Comparison of ENCODE assay signal across 10 mouse cellular contexts in genomic region chr16:55852943-55853727, GRCm38 (mm10). TPM values are rescaled to one million over a fixed set of nuclear protein-coding genes. Genes with fewer than 3 reads are reported as not detected.
DNase-seq lines count a peak whose midpoint lies in the region; ATAC-seq and TF ChIP-seq lines count a peak whose summit lies in the region.
"Had no signal": no experiment of that assay in that cellular context is flagged by ENCODE, and none has a peak within 500 bp of the region (broad histone marks: within the 10 kb centered on the region; RNA-seq: fewer than 3 reads in every experiment).

No protein-coding gene starts in this region.

- no peaks in the 10 kb centered on the region for H3K4me1 ChIP-seq in kidney, postnatal 0 days (replicated peaks; ENCODE audit: insufficient read depth, low read length)
- no peaks in the 10 kb centered on the region for H3K4me1 ChIP-seq in liver, embryonic 13.5 days (replicated peaks)
- H3K4me1 ChIP-seq in neural tube, embryonic 12.5 days, result no peaks in the 10 kb centered on the region
- no peaks in the 10 kb centered on the region for H3K4me1 ChIP-seq in thymus, adult 2 months (replicated peaks; ENCODE audit: control insufficient read depth, insufficient read depth, low read length)
- H3K4me1 ChIP-seq: embryonic facial prominence, embryonic 15.5 days; stomach, embryonic 15.5 days had no signal

- peak; percentile 26 for TF ChIP-seq CTCF in C2C12 (IDR thresholded peaks at IDR 0.05; ENCODE audit: control insufficient read depth, insufficient read depth, insufficient read length)
- TF ChIP-seq CTCF in kidney, postnatal 0 days (IDR thresholded peaks at IDR 0.05; ENCODE audit: low read depth), result peak; percentile 95
- TF ChIP-seq CTCF in thymus, adult 2 months (IDR thresholded peaks at IDR 0.05; ENCODE audit: borderline replicate concordance, control insufficient read depth, extremely low read depth, insufficient read depth, low read length, poor library complexity), result no peak

- H3K9me3 ChIP-seq in kidney, postnatal 0 days (replicated peaks; ENCODE audit: low read length), result no peaks in the 10 kb centered on the region; the same call in 1 of the 2 replicates
- H3K9me3 ChIP-seq in liver, embryonic 13.5 days (replicated peaks), result no peaks in the 10 kb centered on the region
- no peaks in the 10 kb centered on the region for H3K9me3 ChIP-seq in neural tube, embryonic 12.5 days
- H3K9me3 ChIP-seq: embryonic facial prominence, embryonic 15.5 days; stomach, embryonic 15.5 days had no signal

- TF ChIP-seq POLR2A in thymus, adult 2 months (IDR thresholded peaks at IDR 0.05; ENCODE audit: control insufficient read depth, extremely low read depth, insufficient read depth, low read length, poor library complexity), result no peak

- peaks cover 9% of the 10 kb centered on the region for H3K36me3 ChIP-seq in C2C12 (ENCODE audit: control insufficient read depth, insufficient read depth)
- H3K36me3 ChIP-seq in kidney, postnatal 0 days (ENCODE audit: insufficient read depth, low read length), result no peaks in the 10 kb centered on the region
- H3K36me3 ChIP-seq in liver, embryonic 13.5 days, result peaks cover 9% of the 10 kb centered on the region; the same call in 1 of the 2 replicates
- H3K36me3 ChIP-seq in neural tube, embryonic 12.5 days, result no peaks in the 10 kb centered on the region
- H3K36me3 ChIP-seq in thymus, adult 2 months (ENCODE audit: control insufficient read depth, insufficient read depth, low read length), result no peaks in the 10 kb centered on the region; the same call in 1 of the 2 replicates
- H3K36me3 ChIP-seq: embryonic facial prominence, embryonic 15.5 days; stomach, embryonic 15.5 days had no signal

- H3K79me3 ChIP-seq in C2C12 (ENCODE audit: low read depth), result no peaks in the 10 kb centered on the region

- peak; percentile 35 for DNase-seq in adrenal gland, adult 8-10 months
- DNase-seq in embryo, embryonic 11 days, result peak; percentile 88
- DNase-seq in heart, adult 9 months (ENCODE audit: low spot score in 2 of 2), result peak; percentile 25 to 58
- peak; percentile 95 for DNase-seq in kidney, postnatal 0 days (ENCODE audit: low spot score)
- DNase-seq in liver, embryonic 13.5 days, result peak; percentile 24
- DNase-seq in thymus, adult 2 months, result peak; percentile 78

- no peaks in the 10 kb centered on the region for H3K79me2 ChIP-seq in C2C12 (ENCODE audit: control insufficient read depth, insufficient read depth)

- peak; percentile 67; the same call in 1 of the 2 replicates for ATAC-seq in kidney, postnatal 0 days (replicated peaks; ENCODE audit: low FRiP score, low read depth)
- ATAC-seq in liver, embryonic 13.5 days (ENCODE audit: low read depth), result no peak; the same call in 1 of the 2 replicates
- peak; percentile 86 for ATAC-seq in neural tube, embryonic 12.5 days (ENCODE audit: low FRiP score, low read depth)

- H3K27ac ChIP-seq in kidney, postnatal 0 days, result no peak overlapping the region
- H3K27ac ChIP-seq in liver, embryonic 13.5 days, result no peak overlapping the region
- no peak overlapping the region for H3K27ac ChIP-seq in neural tube, embryonic 12.5 days
- H3K27ac ChIP-seq in thymus, adult 2 months (ENCODE audit: control insufficient read depth, insufficient read depth, low read length), result no peak overlapping the region
- H3K27ac ChIP-seq: embryonic facial prominence, embryonic 15.5 days; stomach, embryonic 15.5 days had no signal

- H3K4me2 ChIP-seq in kidney, postnatal 0 days (ENCODE audit: low read length), result no peak overlapping the region
- no peak overlapping the region for H3K4me2 ChIP-seq in liver, embryonic 13.5 days
- H3K4me2 ChIP-seq in neural tube, embryonic 12.5 days (replicated peaks), result no peak overlapping the region
- H3K4me2 ChIP-seq: embryonic facial prominence, embryonic 15.5 days; stomach, embryonic 15.5 days had no signal

- WGBS in kidney, postnatal 0 days, result 51% methylated on average over 19 of the region's 19 CpGs
- WGBS in liver, embryonic 13.5 days (ENCODE audit: insufficient replicate concordance), result 53% methylated on average over 19 of the region's 19 CpGs
- WGBS in neural tube, embryonic 12.5 days, result 53% methylated on average over 19 of the region's 19 CpGs
- WGBS in thymus, adult 2 months, result 67% methylated on average over 19 of the region's 19 CpGs

- H3K9ac ChIP-seq in kidney, postnatal 0 days (ENCODE audit: low read depth, low read length), result no peak overlapping the region
- H3K9ac ChIP-seq in liver, embryonic 13.5 days, result no peak overlapping the region
- no peak overlapping the region for H3K9ac ChIP-seq in neural tube, embryonic 12.5 days
- H3K9ac ChIP-seq: embryonic facial prominence, embryonic 15.5 days; stomach, embryonic 15.5 days had no signal

- no peak overlapping the region for H3K4me3 ChIP-seq in C2C12 (ENCODE audit: insufficient read depth, poor library complexity, severe bottlenecking)
- no peak overlapping the region for H3K4me3 ChIP-seq in kidney, postnatal 0 days (replicated peaks; ENCODE audit: low read depth, low read length)
- no peak overlapping the region for H3K4me3 ChIP-seq in liver, embryonic 13.5 days (replicated peaks)
- H3K4me3 ChIP-seq in neural tube, embryonic 12.5 days, result no peak overlapping the region
- no peak overlapping the region for H3K4me3 ChIP-seq in thymus, adult 2 months (ENCODE audit: control insufficient read depth, insufficient read depth, low read length)
- H3K4me3 ChIP-seq: embryonic facial prominence, embryonic 15.5 days; stomach, embryonic 15.5 days had no signal

- H3ac ChIP-seq in C2C12 (ENCODE audit: control insufficient read depth, insufficient read length, low read depth), result no peak overlapping the region

- H3K27me3 ChIP-seq in C2C12 (ENCODE audit: control insufficient read depth, insufficient read depth, insufficient read length), result no peaks in the 10 kb centered on the region
- no peaks in the 10 kb centered on the region for H3K27me3 ChIP-seq in kidney, postnatal 0 days (ENCODE audit: insufficient read depth, low read length)
- H3K27me3 ChIP-seq in liver, embryonic 13.5 days, result no peaks in the 10 kb centered on the region
- H3K27me3 ChIP-seq in neural tube, embryonic 12.5 days (replicated peaks), result no peaks in the 10 kb centered on the region
- no peaks in the 10 kb centered on the region for H3K27me3 ChIP-seq in thymus, adult 2 months (ENCODE audit: control insufficient read depth, insufficient read depth, low read length)
- H3K27me3 ChIP-seq: embryonic facial prominence, embryonic 15.5 days; stomach, embryonic 15.5 days had no signal

TF ChIP-seq in C2C12, 6 proteins besides CTCF, POLR2A, EP300 and RAD21:
- TF ChIP-seq FOSL1 (IDR thresholded peaks at IDR 0.05; ENCODE audit: insufficient read depth, low read length, poor library complexity, severe bottlenecking) (no peak), MAX (IDR thresholded peaks at IDR 0.05) (no peak), MYOD1 (IDR thresholded peaks at IDR 0.05; ENCODE audit: control insufficient read depth, insufficient read length, low read depth) (no peak), MYOG (IDR thresholded peaks at IDR 0.05; ENCODE audit: control insufficient read depth, extremely low read depth, insufficient read length) (no peak), CEBPB (IDR thresholded peaks at IDR 0.05; ENCODE audit: low read depth) (no peak), USF1 (IDR thresholded peaks at IDR 0.05; ENCODE audit: low read depth) (no peak)

RNA-seq across cellular contexts. Expression of gene Nfkbiz, which starts 14.4 kb away (rescaled TPM):
- polyA plus RNA-seq in C2C12 (2012; fragmentation: generic; extraction: Trizol), result 3.4 TPM
- 1 to 10 TPM; 3.4 to 8.0 (median 5.0) TPM for total RNA-seq in adrenal gland, adult 8-10 months (2022)
- 4.9 and 5.8 TPM in 2 replicates for polyA plus RNA-seq in kidney, postnatal 0 days (2015; fragmentation: Nextera tagmentation; extraction: Ambion mirVana)
- polyA plus RNA-seq in liver, embryonic 13.5 days (2015; fragmentation: Nextera tagmentation; extraction: Ambion mirVana), result 1.8 and 2.5 TPM in 2 replicates
- polyA plus RNA-seq in neural tube, embryonic 12.5 days (2016; fragmentation: Nextera tagmentation; extraction: Ambion mirVana), result 1.7 and 2.3 TPM in 2 replicates
- polyA plus RNA-seq in thymus, adult 2 months (2012; rRNA removed), result 21.1 and 21.3 TPM in 2 replicates

RNA-seq across cellular contexts. Expression of gene Nxpe3, which starts 42.0 kb away (rescaled TPM):
- 1.3 TPM for polyA plus RNA-seq in C2C12 (2012; fragmentation: generic; extraction: Trizol)
- total RNA-seq in adrenal gland, adult 8-10 months (2022), result 1 to 10 TPM; 2.0 to 3.4 (median 2.7) TPM
- 2.0 and 2.2 TPM in 2 replicates for polyA plus RNA-seq in kidney, postnatal 0 days (2015; fragmentation: Nextera tagmentation; extraction: Ambion mirVana)
- 0.51 and 0.54 TPM in 2 replicates for polyA plus RNA-seq in liver, embryonic 13.5 days (2015; fragmentation: Nextera tagmentation; extraction: Ambion mirVana)
- polyA plus RNA-seq in neural tube, embryonic 12.5 days (2016; fragmentation: Nextera tagmentation; extraction: Ambion mirVana), result 0.91 and 0.96 TPM in 2 replicates
- polyA plus RNA-seq in thymus, adult 2 months (2012; rRNA removed), result 5.2 and 6.0 TPM in 2 replicates

Comparison
In these comparisons a context has a peak if more than half of its experiments do, and no peak if none do; other contexts are left out.
1. DNase-seq: peak in every context shown above with its lines; median percentile 95 in kidney, postnatal 0 days; 88 in embryo, embryonic 11 days; 78 in thymus, adult 2 months; 42 in heart, adult 9 months; 35 in adrenal gland, adult 8-10 months; 24 in liver, embryonic 13.5 days.